Mouse (Mus musculus) myocyte (in vitro differentiated cells): ENCODE results near the gene Dab1.

Experiments
- CEBPB ChIP-seq: IDR thresholded peaks from 2 replicates; pipeline ENCODE4 v1.6.1; 2011; ENCODE audit warnings: mild to moderate bottlenecking, moderate library complexity; ENCODE audit not compliant: poor library complexity, insufficient read depth, severe bottlenecking
- E2F4 ChIP-seq: IDR thresholded peaks from one replicate; pipeline ENCODE4 v1.6.1; 2011; ENCODE audit warnings: mild to moderate bottlenecking, control low read depth, moderate library complexity; ENCODE audit not compliant: insufficient read depth
- MAX ChIP-seq: IDR thresholded peaks from one replicate; pipeline ENCODE4 v1.6.1; 2011; ENCODE audit warnings: low read depth, mild to moderate bottlenecking, control low read depth
- MYOD1 ChIP-seq, 3 experiments: IDR thresholded peaks; one replicate each; pipeline ENCODE4 v1.6.1; 2011; ENCODE audit warnings: control low read depth in 2 of 3, low read depth in 2 of 3, mild to moderate bottlenecking in 2 of 3, moderate library complexity in 1 of 3; ENCODE audit not compliant: insufficient read length in 2 of 3, control insufficient read depth in 1 of 3
- MYOG ChIP-seq, 3 experiments: IDR thresholded peaks; one replicate each; pipeline ENCODE4 v1.6.1; 2011; ENCODE audit warnings: control low read depth in 2 of 3, low read depth in 2 of 3, mild to moderate bottlenecking in 2 of 3; ENCODE audit not compliant: insufficient read length in 2 of 3, control insufficient read depth in 1 of 3, insufficient read depth in 1 of 3
- POLR2A ChIP-seq: IDR thresholded peaks from one replicate; pipeline ENCODE4 v1.6.1; 2011; ENCODE audit warnings: low read depth, mild to moderate bottlenecking, control low read depth, moderate library complexity; ENCODE audit not compliant: insufficient read length
- POLR2AphosphoS2 ChIP-seq: IDR thresholded peaks from one replicate; pipeline ENCODE4 v1.6.1; 2011; ENCODE audit warnings: low read depth, control low read depth; ENCODE audit not compliant: insufficient read length
- REST ChIP-seq: IDR thresholded peaks from one replicate; pipeline ENCODE4 v1.6.1; 2011; ENCODE audit warnings: mild to moderate bottlenecking, control low read depth, moderate library complexity; ENCODE audit not compliant: insufficient read depth, insufficient read length
- SRF ChIP-seq: IDR thresholded peaks from one replicate; pipeline ENCODE4 v1.6.1; 2011; ENCODE audit warnings: low read depth; ENCODE audit not compliant: control insufficient read depth, insufficient read length
- TCF12 ChIP-seq: IDR thresholded peaks from one replicate; pipeline ENCODE4 v1.6.1; 2011; ENCODE audit warnings: mild to moderate bottlenecking, control low read depth; ENCODE audit not compliant: poor library complexity, insufficient read depth, severe bottlenecking
- USF1 ChIP-seq: IDR thresholded peaks from one replicate; pipeline ENCODE4 v1.6.1; 2011; ENCODE audit warnings: low read depth, mild to moderate bottlenecking, control low read depth, moderate library complexity

DNA sequence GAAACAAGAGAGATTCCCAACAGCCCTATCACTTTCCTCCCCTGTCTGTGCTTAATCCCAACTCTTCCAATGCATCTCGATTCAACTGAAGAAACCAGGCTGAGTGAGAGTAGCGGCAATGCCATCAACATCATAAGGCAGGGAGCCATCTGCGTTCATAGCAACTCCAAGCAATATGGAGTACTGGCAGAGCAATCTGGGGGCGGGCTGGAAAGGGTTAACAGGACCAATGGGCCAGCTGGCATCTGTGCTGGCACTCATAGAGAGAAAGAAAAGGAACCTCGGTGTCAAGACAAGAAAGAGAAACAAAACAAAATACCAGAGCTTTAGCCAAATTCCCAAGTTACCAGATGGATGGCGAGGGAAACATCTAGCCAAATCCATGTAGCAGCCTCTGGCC, 42.9 kb upstream of the Dab1 start:
- TF ChIP-seq MAX (no peak), USF1 (no peak), POLR2A (no peak), E2F4 (no peak), POLR2AphosphoS2 (no peak), MYOD1 (IDR thresholded peaks at IDR 0.05; ENCODE audit: control insufficient read depth in 1 of 3, insufficient read length in 2 of 3, low read depth in 2 of 3) (no peak), MYOG (IDR thresholded peaks at IDR 0.05; ENCODE audit: control insufficient read depth in 1 of 3, insufficient read depth in 1 of 3, insufficient read length in 2 of 3, low read depth in 2 of 3) (no peak), TCF12 (no peak), CEBPB (no peak), SRF (no peak), REST (no peak)
